Mouse (Mus musculus): ENCODE results near the gene Ptpn5. TPM values are rescaled to one million over a fixed set of nuclear protein-coding genes. Genes with fewer than 3 reads are reported as not detected.

Ptpn5 gene
- polyA plus RNA-seq, 1 experiment = not detected

DNA sequence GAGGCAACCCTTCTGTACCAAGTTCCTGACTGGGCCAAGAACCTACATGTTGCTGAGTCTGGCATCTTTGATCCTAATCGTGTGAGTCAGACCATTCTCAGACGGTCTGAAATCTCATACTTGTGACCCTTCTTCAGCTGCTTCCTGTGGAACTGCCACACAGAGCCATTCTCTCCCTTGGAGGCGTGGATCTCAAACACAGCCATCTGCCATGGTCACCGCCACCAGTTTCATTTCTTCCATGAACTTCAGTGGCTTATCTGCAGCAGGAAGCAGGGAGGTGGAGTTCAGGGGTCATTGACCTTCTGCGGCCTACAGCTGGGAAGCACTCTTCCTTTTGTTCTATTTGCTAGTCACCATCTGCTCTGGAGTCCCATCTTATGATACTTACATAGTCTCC is 65.6 kb downstream of the Ptpn5 start:
- Histone ChIP-seq H3K9me3 (replicated peaks; ENCODE audit: control insufficient read depth, insufficient read depth, low read length, poor library complexity, severe bottlenecking) (no peaks in the 10 kb centered on the region), H3K4me1 (ENCODE audit: control insufficient read depth, insufficient read depth, low read length) (no peaks in the 10 kb centered on the region), H3K27me3 (ENCODE audit: control insufficient read depth, insufficient read depth, low read length, poor library complexity, severe bottlenecking) (no peaks in the 10 kb centered on the region), H3K36me3 (ENCODE audit: control insufficient read depth, insufficient read depth, low read length, poor library complexity, severe bottlenecking) (no peaks in the 10 kb centered on the region), H3K4me3 (ENCODE audit: low read depth, low read length) (no peak overlapping the region), H3K9ac (ENCODE audit: low read depth, poor library complexity, severe bottlenecking) (no peak overlapping the region), H3K27ac (ENCODE audit: insufficient read depth, low read length) (no peak overlapping the region)
- TF ChIP-seq EP300 (IDR thresholded peaks at IDR 0.05; ENCODE audit: insufficient read depth, low read depth, low read length) (no peak), CTCF (IDR thresholded peaks at IDR 0.05; ENCODE audit: low read depth, low read length) (no peak), POLR2A (IDR thresholded peaks at IDR 0.05; ENCODE audit: insufficient read depth, low read length) (no peak)

DNA sequence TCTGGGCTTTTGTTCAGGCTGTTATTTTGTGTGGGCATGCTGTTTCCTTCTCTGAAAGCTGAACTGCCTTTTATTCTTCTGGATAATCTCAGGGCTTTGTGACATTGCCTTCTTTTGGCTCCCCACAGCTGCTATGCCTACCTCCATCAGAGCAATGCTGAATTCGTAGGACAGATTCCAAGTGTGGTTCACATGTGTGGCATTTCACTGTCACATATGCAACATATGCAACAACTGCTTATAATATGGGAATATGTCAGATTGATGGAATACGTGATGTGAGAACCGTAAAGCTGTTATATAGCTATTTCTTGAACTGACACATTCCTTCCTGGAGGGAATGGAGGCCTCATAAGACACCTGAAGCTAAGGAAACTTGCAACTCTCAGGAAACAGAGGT is 66.5 kb downstream of the Ptpn5 start:
- Histone ChIP-seq H3K4me1 (ENCODE audit: control insufficient read depth, insufficient read depth, low read length) (no peaks in the 10 kb centered on the region), H3K36me3 (ENCODE audit: control insufficient read depth, insufficient read depth, low read length, poor library complexity, severe bottlenecking) (no peaks in the 10 kb centered on the region), H3K27ac (ENCODE audit: insufficient read depth, low read length) (no peak overlapping the region), H3K9ac (ENCODE audit: low read depth, poor library complexity, severe bottlenecking) (no peak overlapping the region), H3K9me3 (replicated peaks; ENCODE audit: control insufficient read depth, insufficient read depth, low read length, poor library complexity, severe bottlenecking) (no peaks in the 10 kb centered on the region), H3K4me3 (ENCODE audit: low read depth, low read length) (no peak overlapping the region), H3K27me3 (ENCODE audit: control insufficient read depth, insufficient read depth, low read length, poor library complexity, severe bottlenecking) (no peaks in the 10 kb centered on the region)
- TF ChIP-seq CTCF (IDR thresholded peaks at IDR 0.05; ENCODE audit: low read depth, low read length) (no peak), EP300 (IDR thresholded peaks at IDR 0.05; ENCODE audit: insufficient read depth, low read depth, low read length) (no peak), POLR2A (IDR thresholded peaks at IDR 0.05; ENCODE audit: insufficient read depth, low read length) (no peak)

DNA sequence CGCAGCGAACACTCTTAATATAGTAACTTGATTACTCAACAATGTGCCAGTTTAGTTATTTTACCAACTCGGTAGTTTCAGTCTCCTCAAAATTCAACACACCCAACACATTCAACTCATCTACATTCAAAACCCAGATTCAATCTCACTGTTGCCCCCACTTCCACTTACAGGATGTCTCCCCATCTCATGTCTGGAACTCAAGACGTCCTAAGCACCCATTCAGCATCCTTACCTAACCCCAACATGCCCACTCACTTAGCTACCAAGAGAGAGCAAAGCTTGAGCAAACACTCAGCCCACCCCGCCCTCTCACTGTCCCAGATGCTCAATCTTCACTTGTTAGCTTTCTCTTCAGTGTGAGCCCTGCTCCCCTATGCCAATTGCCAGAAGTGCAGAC is 71.9 kb downstream of the Ptpn5 start:
- Histone ChIP-seq H3K36me3 (ENCODE audit: control insufficient read depth, insufficient read depth, low read length, poor library complexity, severe bottlenecking) (no peaks in the 10 kb centered on the region), H3K27ac (ENCODE audit: insufficient read depth, low read length) (no peak overlapping the region), H3K9ac (ENCODE audit: low read depth, poor library complexity, severe bottlenecking) (no peak overlapping the region), H3K4me3 (ENCODE audit: low read depth, low read length) (no peak overlapping the region), H3K4me1 (ENCODE audit: control insufficient read depth, insufficient read depth, low read length) (no peaks in the 10 kb centered on the region), H3K27me3 (ENCODE audit: control insufficient read depth, insufficient read depth, low read length, poor library complexity, severe bottlenecking) (no peaks in the 10 kb centered on the region; the same call in 1 of the 2 replicates), H3K9me3 (replicated peaks; ENCODE audit: control insufficient read depth, insufficient read depth, low read length, poor library complexity, severe bottlenecking) (no peaks in the 10 kb centered on the region)
- no peak for TF ChIP-seq EP300 (IDR thresholded peaks at IDR 0.05; ENCODE audit: insufficient read depth, low read depth, low read length)
- no peak for TF ChIP-seq POLR2A (IDR thresholded peaks at IDR 0.05; ENCODE audit: insufficient read depth, low read length)
- TF ChIP-seq CTCF (IDR thresholded peaks at IDR 0.05; ENCODE audit: low read depth, low read length) = no peak

DNA sequence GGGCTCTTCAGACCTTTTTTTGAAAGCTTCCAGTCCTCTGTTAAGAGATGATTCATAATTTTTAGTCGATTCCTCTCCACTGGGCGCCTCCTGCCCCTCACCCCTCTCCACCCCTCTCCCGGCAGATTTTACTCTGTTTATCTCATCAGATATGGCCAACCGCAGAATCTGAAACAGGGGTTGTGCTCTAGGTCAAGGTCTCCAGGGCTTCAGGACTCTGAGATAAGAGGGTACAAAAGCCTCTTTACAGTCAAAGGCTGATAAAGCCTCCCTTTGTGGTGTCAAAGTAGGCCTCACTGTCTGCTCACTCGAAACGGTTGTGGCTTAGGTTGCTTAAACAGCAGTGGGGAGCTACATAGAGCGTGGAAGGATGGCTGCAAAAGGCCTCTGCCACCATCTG is 74.1 kb downstream of the Ptpn5 start:
- no peak for TF ChIP-seq CTCF (IDR thresholded peaks at IDR 0.05; ENCODE audit: low read depth, low read length)

DNA sequence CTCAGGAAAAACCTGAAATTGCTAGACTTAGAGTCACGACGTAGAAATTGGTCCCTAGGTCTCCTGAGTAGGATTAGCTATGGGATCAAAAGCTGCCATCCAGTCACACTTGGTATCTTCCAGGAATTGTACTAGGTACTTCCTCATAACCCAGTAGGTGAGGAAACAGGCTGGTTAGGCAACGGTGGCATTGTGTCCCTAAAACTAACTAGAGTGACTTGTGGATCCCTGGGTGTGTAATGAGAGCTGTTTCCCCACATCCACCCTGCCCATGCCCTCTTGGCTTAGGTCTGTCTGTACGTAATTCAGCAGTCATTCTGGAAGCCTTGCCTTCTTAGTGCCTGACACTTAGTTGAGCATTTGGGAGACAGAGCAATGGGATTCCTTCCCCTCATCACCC is 77.2 kb downstream of the Ptpn5 start:
- no peaks in the 10 kb centered on the region for H3K4me1 ChIP-seq (ENCODE audit: control insufficient read depth, insufficient read depth, low read length)
- H3K27ac ChIP-seq (ENCODE audit: insufficient read depth, low read length) = no peak overlapping the region
- H3K4me3 ChIP-seq (ENCODE audit: low read depth, low read length) = no peak overlapping the region
- H3K9me3 ChIP-seq (replicated peaks; ENCODE audit: control insufficient read depth, insufficient read depth, low read length, poor library complexity, severe bottlenecking) = no peaks in the 10 kb centered on the region
- no peaks in the 10 kb centered on the region for H3K27me3 ChIP-seq (ENCODE audit: control insufficient read depth, insufficient read depth, low read length, poor library complexity, severe bottlenecking)
- H3K36me3 ChIP-seq (ENCODE audit: control insufficient read depth, insufficient read depth, low read length, poor library complexity, severe bottlenecking) = no peaks in the 10 kb centered on the region
- TF ChIP-seq CTCF (IDR thresholded peaks at IDR 0.05; ENCODE audit: low read depth, low read length) = no peak
- TF ChIP-seq POLR2A (IDR thresholded peaks at IDR 0.05; ENCODE audit: insufficient read depth, low read length) = no peak
- no peak for TF ChIP-seq EP300 (IDR thresholded peaks at IDR 0.05; ENCODE audit: insufficient read depth, low read depth, low read length)
- H3K9ac ChIP-seq (ENCODE audit: low read depth, poor library complexity, severe bottlenecking) = no peak overlapping the region

More for the DNA sequence above, 74.1 kb downstream of the Ptpn5 start:
- Histone ChIP-seq H3K9ac (ENCODE audit: low read depth, poor library complexity, severe bottlenecking) (no peak overlapping the region), H3K27ac (ENCODE audit: insufficient read depth, low read length) (no peak overlapping the region), H3K27me3 (ENCODE audit: control insufficient read depth, insufficient read depth, low read length, poor library complexity, severe bottlenecking) (no peaks in the 10 kb centered on the region; the same call in 1 of the 2 replicates), H3K36me3 (ENCODE audit: control insufficient read depth, insufficient read depth, low read length, poor library complexity, severe bottlenecking) (no peaks in the 10 kb centered on the region), H3K9me3 (replicated peaks; ENCODE audit: control insufficient read depth, insufficient read depth, low read length, poor library complexity, severe bottlenecking) (no peaks in the 10 kb centered on the region), H3K4me3 (ENCODE audit: low read depth, low read length) (no peak overlapping the region), H3K4me1 (ENCODE audit: control insufficient read depth, insufficient read depth, low read length) (no peaks in the 10 kb centered on the region)

DNA sequence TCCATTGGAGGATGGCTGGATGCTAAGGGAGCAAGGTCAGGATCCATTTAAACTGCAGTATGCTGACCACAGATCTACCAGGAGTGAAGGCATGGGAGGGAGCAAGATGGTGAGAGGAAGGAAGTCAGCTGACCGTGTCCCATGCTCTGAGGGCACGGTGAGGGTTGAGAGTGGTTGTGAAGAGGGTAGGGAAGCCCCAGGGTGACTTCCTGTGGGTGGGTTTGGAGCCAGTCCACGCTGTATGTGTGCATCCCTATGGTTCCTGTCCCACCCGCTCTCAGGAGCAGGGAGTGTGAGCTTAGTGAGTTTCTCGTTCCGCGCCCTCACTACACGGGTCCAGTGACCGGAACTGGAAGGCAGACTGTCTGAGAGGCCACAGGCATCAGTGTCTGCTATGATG is 77.7 kb downstream of the Ptpn5 start:
- TF ChIP-seq CTCF (IDR thresholded peaks at IDR 0.05; ENCODE audit: low read depth, low read length) = no peak
- no peak for TF ChIP-seq EP300 (IDR thresholded peaks at IDR 0.05; ENCODE audit: insufficient read depth, low read depth, low read length)
- no peak for TF ChIP-seq POLR2A (IDR thresholded peaks at IDR 0.05; ENCODE audit: insufficient read depth, low read length)
- H3K4me1 ChIP-seq (ENCODE audit: control insufficient read depth, insufficient read depth, low read length) = no peaks in the 10 kb centered on the region
- H3K36me3 ChIP-seq (ENCODE audit: control insufficient read depth, insufficient read depth, low read length, poor library complexity, severe bottlenecking) = no peaks in the 10 kb centered on the region
- H3K9me3 ChIP-seq (replicated peaks; ENCODE audit: control insufficient read depth, insufficient read depth, low read length, poor library complexity, severe bottlenecking) = no peaks in the 10 kb centered on the region
- H3K4me3 ChIP-seq (ENCODE audit: low read depth, low read length) = no peak overlapping the region
- H3K27me3 ChIP-seq (ENCODE audit: control insufficient read depth, insufficient read depth, low read length, poor library complexity, severe bottlenecking) = no peaks in the 10 kb centered on the region
- H3K27ac ChIP-seq (ENCODE audit: insufficient read depth, low read length) = no peak overlapping the region
- no peak overlapping the region for H3K9ac ChIP-seq (ENCODE audit: low read depth, poor library complexity, severe bottlenecking)

Measured in ES-Bruce4 (cell line).